Comparison of ENCODE assay signal across 8 mouse cellular contexts in the genomic region with DNA sequence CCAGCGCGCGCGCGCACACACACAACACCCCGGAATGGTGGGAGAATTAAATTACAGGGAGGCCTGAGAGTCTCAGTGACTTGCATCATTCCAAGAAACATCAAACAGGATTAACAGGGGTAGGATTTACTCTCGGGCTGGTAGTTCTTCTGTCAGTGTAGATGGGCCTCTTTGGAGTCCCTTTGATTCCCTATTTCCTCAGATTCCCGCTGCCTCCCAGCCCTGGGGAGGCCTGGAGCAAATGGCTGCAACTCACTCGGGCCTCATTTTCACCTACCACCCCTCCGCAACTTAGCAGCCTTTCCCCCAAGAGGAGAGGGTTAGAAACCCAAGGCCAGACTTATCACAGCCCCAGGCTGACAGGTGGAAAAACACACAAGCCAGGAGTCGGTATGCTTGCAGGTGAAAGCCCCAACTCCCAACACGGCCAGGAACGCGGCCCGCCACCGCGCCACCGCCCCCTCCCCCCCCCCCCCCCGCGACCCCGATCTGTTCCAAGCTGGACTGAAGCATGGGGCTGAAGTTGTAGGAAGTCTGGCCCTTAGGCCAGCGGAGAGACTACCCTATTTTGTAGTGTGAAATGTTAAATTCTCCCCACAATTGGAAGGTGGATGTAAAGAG. TPM values are rescaled to one million over a fixed set of nuclear protein-coding genes. Genes with fewer than 3 reads are reported as not detected.
A peak's percentile ranks its signal among the peaks of the same experiment; 100 is the strongest.
DNase-seq lines count a peak whose midpoint lies in the region; ATAC-seq and TF ChIP-seq lines count a peak whose summit lies in the region.

No protein-coding gene starts in this region.

- DNase-seq in lung, adult 18-20 months: no peak
- DNase-seq in brain, embryonic 14.5 days (ENCODE audit: low read depth): peak; percentile 55
- peak; percentile 91 for DNase-seq in midbrain, embryonic 11.5 days (ENCODE audit: low spot score, missing footprints)
- no peak for DNase-seq in frontal cortex, postnatal 10 days (ENCODE audit: low spot score in 2 of 2)
- no peak for DNase-seq in right cerebral cortex, postnatal 25 days
- no peak for DNase-seq in spleen, postnatal 36 days (ENCODE audit: low spot score in 2 of 2)

- ATAC-seq in lung, embryonic 15.5 days (ENCODE audit: borderline replicate concordance, extremely low read depth, low FRiP score, low TSS enrichment): no peak
- ATAC-seq in hindbrain, embryonic 12.5 days (ENCODE audit: low FRiP score): no peak
- ATAC-seq in midbrain, embryonic 11.5 days (ENCODE audit: low FRiP score): no peak

- TF ChIP-seq CTCF in brain, embryonic 14.5 days (IDR thresholded peaks at IDR 0.05; ENCODE audit: borderline replicate concordance, extremely low read depth, insufficient read depth, insufficient read length): no peak

- H3K36me3 ChIP-seq in lung, embryonic 15.5 days: peaks cover 9% of the 10 kb centered on the region
- peaks cover 18% of the 10 kb centered on the region for H3K36me3 ChIP-seq in hindbrain, embryonic 12.5 days
- peaks cover 11% of the 10 kb centered on the region for H3K36me3 ChIP-seq in midbrain, embryonic 11.5 days (ENCODE audit: control insufficient read depth, insufficient read depth, low read length)

- peak overlapping the region; percentile 100 for H3K9ac ChIP-seq in lung, embryonic 15.5 days
- H3K9ac ChIP-seq in hindbrain, embryonic 12.5 days: peak overlapping the region; percentile 97
- peak overlapping the region; percentile 99 for H3K9ac ChIP-seq in midbrain, embryonic 11.5 days (ENCODE audit: low read length)

- no peaks in the 10 kb centered on the region for H3K27me3 ChIP-seq in lung, embryonic 15.5 days
- H3K27me3 ChIP-seq in hindbrain, embryonic 12.5 days: no peaks in the 10 kb centered on the region
- no peaks in the 10 kb centered on the region for H3K27me3 ChIP-seq in midbrain, embryonic 11.5 days (ENCODE audit: control insufficient read depth, insufficient read depth, low read length)

- no peaks in the 10 kb centered on the region for H3K9me3 ChIP-seq in lung, embryonic 15.5 days
- no peaks in the 10 kb centered on the region for H3K9me3 ChIP-seq in hindbrain, embryonic 12.5 days (replicated peaks)
- H3K9me3 ChIP-seq in midbrain, embryonic 11.5 days (ENCODE audit: control insufficient read depth, low read length): no peaks in the 10 kb centered on the region

- H3K27ac ChIP-seq in lung, embryonic 15.5 days: peak overlapping the region; percentile 96
- peak overlapping the region; percentile 66 for H3K27ac ChIP-seq in hindbrain, embryonic 12.5 days
- H3K27ac ChIP-seq in midbrain, embryonic 11.5 days (ENCODE audit: low read depth, low read length): peak overlapping the region; percentile 78; the same call in 1 of the 2 replicates

- no peak for TF ChIP-seq POLR2A in brain, embryonic 14.5 days (IDR thresholded peaks at IDR 0.05; ENCODE audit: borderline replicate concordance, extremely low read depth, insufficient read depth, insufficient read length, poor library complexity, severe bottlenecking)

- peak overlapping the region; percentile 99 for H3K4me3 ChIP-seq in lung, embryonic 15.5 days
- H3K4me3 ChIP-seq in hindbrain, embryonic 12.5 days: peak overlapping the region; percentile 87
- peak overlapping the region; percentile 98 for H3K4me3 ChIP-seq in midbrain, embryonic 11.5 days (ENCODE audit: low read depth, low read length)

- H3K4me1 ChIP-seq in lung, embryonic 15.5 days: peaks cover 48% of the 10 kb centered on the region
- H3K4me1 ChIP-seq in hindbrain, embryonic 12.5 days: peaks cover 37% of the 10 kb centered on the region
- H3K4me1 ChIP-seq in midbrain, embryonic 11.5 days (ENCODE audit: control insufficient read depth, insufficient read depth, low read length): peaks cover 22% of the 10 kb centered on the region

- H3K4me2 ChIP-seq in lung, embryonic 15.5 days: peak overlapping the region; percentile 72
- H3K4me2 ChIP-seq in hindbrain, embryonic 12.5 days (replicated peaks): peak overlapping the region; percentile 98
- H3K4me2 ChIP-seq in midbrain, embryonic 11.5 days: peak overlapping the region; percentile 95

- WGBS in lung, embryonic 15.5 days: 10% methylated on average over 11 of the region's 22 CpGs
- 19% methylated on average over 13 of the region's 22 CpGs for WGBS in hindbrain, embryonic 12.5 days
- WGBS in midbrain, embryonic 11.5 days: 1% methylated on average over 19 of the region's 22 CpGs

RNA-seq across cellular contexts. Expression of a gene that starts 1.3 kb away (rescaled TPM):
- 12.9 and 13.0 TPM in 2 replicates for polyA plus RNA-seq in lung, embryonic 15.5 days (2015; fragmentation: Nextera tagmentation; extraction: Ambion mirVana)
- polyA plus RNA-seq in brain, embryonic 14.5 days (2012; rRNA removed): 8.7 and 14.5 TPM in 2 replicates
- polyA plus RNA-seq in hindbrain, embryonic 12.5 days (2016; fragmentation: Nextera tagmentation; extraction: Ambion mirVana): 15.5 and 19.0 TPM in 2 replicates
- polyA plus RNA-seq in midbrain, embryonic 11.5 days (2014; fragmentation: Nextera tagmentation; extraction: Ambion mirVana): 31.5 and 35.3 TPM in 2 replicates

RNA-seq across cellular contexts. Expression of a gene that starts 1.4 kb away (rescaled TPM):
- 5.8 and 6.1 TPM in 2 replicates for polyA plus RNA-seq in lung, embryonic 15.5 days (2015; fragmentation: Nextera tagmentation; extraction: Ambion mirVana)
- 26.4 and 27.1 TPM in 2 replicates for polyA plus RNA-seq in brain, embryonic 14.5 days (2012; rRNA removed)
- polyA plus RNA-seq in hindbrain, embryonic 12.5 days (2016; fragmentation: Nextera tagmentation; extraction: Ambion mirVana): 5.4 and 5.6 TPM in 2 replicates
- 6.4 and 7.2 TPM in 2 replicates for polyA plus RNA-seq in midbrain, embryonic 11.5 days (2014; fragmentation: Nextera tagmentation; extraction: Ambion mirVana)

RNA-seq across cellular contexts. Expression of a gene that starts 14.7 kb away (rescaled TPM):
- polyA plus RNA-seq in lung, embryonic 15.5 days (2015; fragmentation: Nextera tagmentation; extraction: Ambion mirVana): 8.2 and 8.9 TPM in 2 replicates
- polyA plus RNA-seq in brain, embryonic 14.5 days (2012; rRNA removed): 32.2 and 33.5 TPM in 2 replicates
- polyA plus RNA-seq in hindbrain, embryonic 12.5 days (2016; fragmentation: Nextera tagmentation; extraction: Ambion mirVana): 13.7 and 14.9 TPM in 2 replicates
- polyA plus RNA-seq in midbrain, embryonic 11.5 days (2014; fragmentation: Nextera tagmentation; extraction: Ambion mirVana): 6.2 and 6.6 TPM in 2 replicates

RNA-seq across cellular contexts. Expression of a gene that starts 51.2 kb away (rescaled TPM):
- polyA plus RNA-seq in lung, embryonic 15.5 days (2015; fragmentation: Nextera tagmentation; extraction: Ambion mirVana): 6.2 and 7.3 TPM in 2 replicates
- polyA plus RNA-seq in brain, embryonic 14.5 days (2012; rRNA removed): 28.0 and 35.8 TPM in 2 replicates
- 12.3 and 12.7 TPM in 2 replicates for polyA plus RNA-seq in hindbrain, embryonic 12.5 days (2016; fragmentation: Nextera tagmentation; extraction: Ambion mirVana)
- 7.5 and 9.4 TPM in 2 replicates for polyA plus RNA-seq in midbrain, embryonic 11.5 days (2014; fragmentation: Nextera tagmentation; extraction: Ambion mirVana)

Comparison
In these comparisons a context has a peak if more than half of its experiments do, and no peak if none do; other contexts are left out.
1. DNase-seq: peak in brain, embryonic 14.5 days (single experiment) and midbrain, embryonic 11.5 days (single experiment); none in lung, adult 18-20 months (0 of 2), frontal cortex, postnatal 10 days (0 of 2), right cerebral cortex, postnatal 25 days (single experiment) and spleen, postnatal 36 days (0 of 2).
2. Peak in every context shown above with its lines, with median percentiles within 50 percentile points of each other: H3K27ac ChIP-seq, H3K4me2 ChIP-seq, H3K4me3 ChIP-seq and H3K9ac ChIP-seq.